In genomic region chr16:73024326-73024725, GRCm38 (mm10) we compare ENCODE assay signal across 18 mouse cellular contexts.
DNase-seq lines count a peak whose midpoint lies in the region; ATAC-seq and TF ChIP-seq lines count a peak whose summit lies in the region.
"Had no signal": no experiment of that assay in that cellular context is flagged by ENCODE, and none has a peak within 500 bp of the region (broad histone marks: within the 10 kb centered on the region; RNA-seq: fewer than 3 reads in every experiment).

No protein-coding gene starts in this region.

- 63% methylated on average over 13 of the region's 13 CpGs for WGBS in olfactory bulb, adult 2 months
- 89% methylated on average over 13 of the region's 13 CpGs for WGBS in lung, postnatal 0 days

- H3K36me3 ChIP-seq in lung, postnatal 0 days (ENCODE audit: insufficient read depth, low read length), result peaks cover 7% of the 10 kb centered on the region; the same call in 1 of the 2 replicates
- H3K36me3 ChIP-seq: forebrain, embryonic 15.5 days had no signal

- no peaks in the 10 kb centered on the region for H3K27me3 ChIP-seq in lung, postnatal 0 days (replicated peaks; ENCODE audit: insufficient read depth, low read length)
- H3K27me3 ChIP-seq: forebrain, embryonic 15.5 days; heart, embryonic 12.5 days; hindbrain, embryonic 12.5 days; stomach, embryonic 15.5 days had no signal

- H3K4me3 ChIP-seq in olfactory bulb, adult 2 months (ENCODE audit: insufficient read depth, low read depth, low read length), result peak overlapping the region; percentile 6; the same call in 1 of the 2 replicates
- H3K4me3 ChIP-seq in lung, postnatal 0 days (ENCODE audit: low read depth, low read length), result no peak overlapping the region
- H3K4me3 ChIP-seq: forebrain, embryonic 15.5 days; heart, embryonic 12.5 days; hindbrain, embryonic 12.5 days; stomach, embryonic 15.5 days had no signal

- H3K9ac ChIP-seq in lung, postnatal 0 days (replicated peaks; ENCODE audit: low read depth), result no peak overlapping the region
- H3K9ac ChIP-seq: forebrain, embryonic 15.5 days; heart, embryonic 12.5 days; hindbrain, embryonic 12.5 days; stomach, embryonic 15.5 days had no signal

- no peak for TF ChIP-seq CTCF in olfactory bulb, adult 2 months (IDR thresholded peaks at IDR 0.05; ENCODE audit: insufficient read depth, low read depth, low read length)
- no peak for TF ChIP-seq CTCF in lung, postnatal 0 days (IDR thresholded peaks at IDR 0.05)

- no peaks in the 10 kb centered on the region for H3K9me3 ChIP-seq in lung, postnatal 0 days (ENCODE audit: low read length)
- H3K9me3 ChIP-seq: forebrain, embryonic 15.5 days; heart, embryonic 12.5 days; hindbrain, embryonic 12.5 days; stomach, embryonic 15.5 days had no signal

- H3K27ac ChIP-seq in olfactory bulb, adult 2 months (ENCODE audit: insufficient read depth, low read depth, low read length), result no peak overlapping the region
- no peak overlapping the region for H3K27ac ChIP-seq in lung, postnatal 0 days (ENCODE audit: low read length)
- H3K27ac ChIP-seq: forebrain, embryonic 15.5 days; hindbrain, embryonic 12.5 days; stomach, embryonic 15.5 days had no signal

- no peak overlapping the region for H3K4me2 ChIP-seq in lung, postnatal 0 days (replicated peaks; ENCODE audit: low read depth, low read length)
- H3K4me2 ChIP-seq: forebrain, embryonic 15.5 days; heart, embryonic 12.5 days; hindbrain, embryonic 12.5 days; midbrain, embryonic 11.5 days; stomach, embryonic 15.5 days had no signal

- no peak for ATAC-seq in lung, postnatal 0 days
- ATAC-seq: forebrain, embryonic 15.5 days had no signal

- peak; percentile 17 for DNase-seq in heart, postnatal 4 days
- DNase-seq in heart, postnatal 36 days, result no peak
- DNase-seq in R1 (ENCODE audit: low read depth, low spot score), result peak; percentile 14
- DNase-seq in adrenal gland, adult 8-10 months, result peak; percentile 72
- no peak for DNase-seq in embryo, embryonic 9.5 days (ENCODE audit: extremely low spot score)
- no peak for DNase-seq in lung, postnatal 0 days (ENCODE audit: low spot score)
- DNase-seq: B cell, adult 2 months; cerebellum, adult 18-20 months; embryo, embryonic 11 days; heart, adult 18-20 months; kidney, adult 11 months; kidney, postnatal 4 days had no signal

- intact Hi-C loops in heart, postnatal 36 days (cut with DNase I), result no loop called here

- no peak for TF ChIP-seq POLR2A in olfactory bulb, adult 2 months (IDR thresholded peaks at IDR 0.05; ENCODE audit: insufficient read depth, low read depth, low read length)

- peaks cover 6% of the 10 kb centered on the region for H3K4me1 ChIP-seq in olfactory bulb, adult 2 months (ENCODE audit: control insufficient read depth, insufficient read depth, low read length)
- no peaks in the 10 kb centered on the region for H3K4me1 ChIP-seq in lung, postnatal 0 days (ENCODE audit: insufficient read depth, low read depth, low read length)
- H3K4me1 ChIP-seq: heart, embryonic 12.5 days; stomach, embryonic 15.5 days had no signal

- no peak for TF ChIP-seq EP300 in lung, postnatal 0 days (IDR thresholded peaks at IDR 0.05)

Comparison
In these comparisons a context has a peak if more than half of its experiments do, and no peak if none do; other contexts are left out.
1. DNase-seq: peak in heart, postnatal 4 days (single experiment), R1 (single experiment) and adrenal gland, adult 8-10 months (single experiment); none in heart, postnatal 36 days (0 of 2), embryo, embryonic 9.5 days (single experiment) and lung, postnatal 0 days (single experiment).